Mouse (Mus musculus): ENCODE results near the gene Prkce. TPM values are rescaled to one million over a fixed set of nuclear protein-coding genes. Genes with fewer than 3 reads are reported as not detected.

Prkce gene
- polyA plus RNA-seq, 1 experiment from 2014 or later = 5.2 TPM

DNA sequence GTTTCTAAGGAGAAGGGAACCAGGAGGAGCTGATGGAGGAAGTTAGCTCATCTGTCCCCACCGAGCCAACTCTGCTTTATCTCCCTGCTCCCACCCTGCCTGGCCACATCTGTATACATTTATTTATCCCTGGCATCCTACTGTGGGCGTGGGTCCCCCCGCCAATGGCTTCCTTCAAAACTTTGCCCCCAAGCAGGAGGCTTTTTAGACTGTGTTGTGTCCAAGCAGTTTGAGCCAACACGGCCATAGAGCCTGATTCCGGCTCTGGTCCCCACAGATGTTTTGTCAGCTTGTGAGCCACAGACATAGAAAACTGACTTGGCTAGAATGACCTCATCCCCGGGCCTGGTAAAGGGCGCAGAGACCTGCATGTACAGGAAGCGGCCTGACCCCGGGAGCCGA, 89.1 kb downstream of the Prkce start:
- ATAC-seq = no peak
- WGBS = 56% methylated on average over 10 of the region's 10 CpGs
- H3K4me3 ChIP-seq (ENCODE audit: low read depth, low read length) = no peak overlapping the region
- no peaks in the 10 kb centered on the region for H3K4me1 ChIP-seq (replicated peaks; ENCODE audit: control insufficient read depth, insufficient read depth, low read length)
- no peak for TF ChIP-seq CTCF (IDR thresholded peaks at IDR 0.05; ENCODE audit: low read depth)
- H3K4me2 ChIP-seq (replicated peaks; ENCODE audit: low read depth) = no peak overlapping the region
- no peaks in the 10 kb centered on the region for H3K27me3 ChIP-seq (replicated peaks; ENCODE audit: control insufficient read depth, insufficient read depth, low read length)
- H3K27ac ChIP-seq (ENCODE audit: low read depth, low read length) = no peak overlapping the region
- H3K9ac ChIP-seq (ENCODE audit: low read depth, low read length) = no peak overlapping the region
- no peaks in the 10 kb centered on the region for H3K9me3 ChIP-seq (ENCODE audit: control insufficient read depth)
- no peaks in the 10 kb centered on the region for H3K36me3 ChIP-seq (ENCODE audit: control insufficient read depth, insufficient read depth)

DNA sequence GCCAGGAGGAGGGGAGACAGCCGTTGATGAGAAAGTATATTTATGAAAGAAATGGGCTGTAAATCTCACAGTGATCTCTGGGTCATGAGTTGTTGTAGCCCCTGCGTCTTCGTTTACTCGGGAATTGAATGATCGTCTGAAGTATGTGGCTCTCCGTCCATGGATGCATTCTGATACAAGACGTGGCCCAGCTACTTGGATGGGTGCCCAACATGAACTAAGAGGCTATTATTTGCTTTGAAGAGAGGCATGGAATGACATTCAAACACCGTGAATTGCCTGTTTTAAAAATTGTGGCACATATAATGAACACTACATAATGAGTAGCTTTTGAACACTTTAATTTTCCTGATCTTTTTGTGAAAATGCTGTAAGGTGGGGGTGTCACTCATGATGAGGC, 93.5 kb downstream of the Prkce start:
- no peak for ATAC-seq
- no peak overlapping the region for H3K4me3 ChIP-seq (ENCODE audit: low read depth, low read length)
- no peak for TF ChIP-seq CTCF (IDR thresholded peaks at IDR 0.05; ENCODE audit: low read depth)
- H3K9ac ChIP-seq (ENCODE audit: low read depth, low read length) = no peak overlapping the region
- H3K36me3 ChIP-seq (ENCODE audit: control insufficient read depth, insufficient read depth) = no peaks in the 10 kb centered on the region
- WGBS = 57% methylated on average over 8 of the region's 8 CpGs
- H3K27me3 ChIP-seq (replicated peaks; ENCODE audit: control insufficient read depth, insufficient read depth, low read length) = no peaks in the 10 kb centered on the region
- no peaks in the 10 kb centered on the region for H3K9me3 ChIP-seq (ENCODE audit: control insufficient read depth)
- no peak overlapping the region for H3K4me2 ChIP-seq (replicated peaks; ENCODE audit: low read depth)
- H3K4me1 ChIP-seq (replicated peaks; ENCODE audit: control insufficient read depth, insufficient read depth, low read length) = no peaks in the 10 kb centered on the region
- H3K27ac ChIP-seq (ENCODE audit: low read depth, low read length) = no peak overlapping the region

DNA sequence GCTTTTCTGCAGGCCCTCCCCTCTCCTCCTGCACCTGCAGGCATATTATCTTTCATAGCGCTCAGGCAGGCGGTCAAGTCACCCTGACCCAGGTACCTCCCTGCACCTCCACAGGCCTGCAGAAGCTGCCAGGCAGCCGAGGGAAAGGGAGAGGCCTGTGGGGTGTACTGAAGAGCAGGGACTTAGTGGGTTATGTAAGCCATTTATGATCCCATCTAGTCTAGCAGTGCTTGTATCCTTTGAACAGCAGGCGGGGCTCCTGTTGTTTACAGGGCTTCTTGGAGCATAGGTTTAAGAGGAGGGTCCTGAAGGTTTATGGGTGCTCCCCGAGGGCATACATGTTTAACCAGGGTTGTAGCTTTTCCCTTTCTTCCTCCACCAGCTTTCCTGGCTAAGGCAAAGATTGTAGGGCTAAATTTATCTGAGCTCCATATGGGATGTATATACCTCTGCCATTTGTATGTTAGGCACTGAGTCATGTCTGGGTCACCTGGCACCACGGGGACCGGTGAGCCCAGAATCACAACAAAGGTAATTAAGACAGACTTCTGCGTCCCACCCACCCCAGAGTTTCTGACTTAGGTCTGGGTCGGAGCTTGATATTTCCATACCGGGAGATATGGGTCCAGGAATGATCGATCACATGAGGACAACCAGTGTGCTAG, 96.5 kb downstream of the Prkce start:
- Histone ChIP-seq H3K9me3 (ENCODE audit: control insufficient read depth) (no peaks in the 10 kb centered on the region), H3K4me3 (ENCODE audit: low read depth, low read length) (no peak overlapping the region), H3K4me1 (replicated peaks; ENCODE audit: control insufficient read depth, insufficient read depth, low read length) (no peaks in the 10 kb centered on the region), H3K27ac (ENCODE audit: low read depth, low read length) (no peak overlapping the region), H3K4me2 (replicated peaks; ENCODE audit: low read depth) (no peak overlapping the region), H3K9ac (ENCODE audit: low read depth, low read length) (no peak overlapping the region), H3K27me3 (replicated peaks; ENCODE audit: control insufficient read depth, insufficient read depth, low read length) (no peaks in the 10 kb centered on the region), H3K36me3 (ENCODE audit: control insufficient read depth, insufficient read depth) (no peaks in the 10 kb centered on the region)
- peak; percentile 21; the same call in 1 of the 2 replicates for TF ChIP-seq CTCF (IDR thresholded peaks at IDR 0.05; ENCODE audit: low read depth)
- ATAC-seq = no peak
- WGBS = 70% methylated on average over 11 of the region's 11 CpGs

DNA sequence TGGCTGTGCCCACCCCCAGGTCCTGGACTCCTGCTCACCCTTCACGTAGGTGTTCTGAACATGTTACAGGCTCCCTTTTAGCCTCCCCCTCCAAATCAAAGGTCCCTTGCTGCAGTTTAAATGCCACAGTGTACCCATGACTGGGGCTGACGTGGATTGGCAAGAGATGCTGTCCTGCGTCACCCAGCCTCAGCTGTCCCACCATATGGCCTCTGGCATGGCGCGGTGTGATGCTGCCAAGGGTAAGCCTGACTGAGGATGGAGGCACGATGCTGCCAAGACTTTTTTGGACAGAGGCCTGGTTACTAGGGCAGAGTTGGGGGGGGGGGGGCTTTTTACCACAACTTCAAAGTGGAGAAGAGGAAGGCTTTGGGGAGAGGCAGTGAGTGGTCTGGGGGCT, 98.5 kb downstream of the Prkce start:
- H3K36me3 ChIP-seq (ENCODE audit: control insufficient read depth, insufficient read depth) = no peaks in the 10 kb centered on the region
- H3K27ac ChIP-seq (ENCODE audit: low read depth, low read length) = no peak overlapping the region
- H3K4me3 ChIP-seq (ENCODE audit: low read depth, low read length) = no peak overlapping the region
- H3K4me2 ChIP-seq (replicated peaks; ENCODE audit: low read depth) = no peak overlapping the region
- H3K9me3 ChIP-seq (ENCODE audit: control insufficient read depth) = no peaks in the 10 kb centered on the region
- H3K4me1 ChIP-seq (replicated peaks; ENCODE audit: control insufficient read depth, insufficient read depth, low read length) = no peaks in the 10 kb centered on the region
- H3K9ac ChIP-seq (ENCODE audit: low read depth, low read length) = no peak overlapping the region
- WGBS = 90% methylated on average over 6 of the region's 6 CpGs
- ATAC-seq = no peak
- no peaks in the 10 kb centered on the region for H3K27me3 ChIP-seq (replicated peaks; ENCODE audit: control insufficient read depth, insufficient read depth, low read length)
- no peak for TF ChIP-seq CTCF (IDR thresholded peaks at IDR 0.05; ENCODE audit: low read depth)

DNA sequence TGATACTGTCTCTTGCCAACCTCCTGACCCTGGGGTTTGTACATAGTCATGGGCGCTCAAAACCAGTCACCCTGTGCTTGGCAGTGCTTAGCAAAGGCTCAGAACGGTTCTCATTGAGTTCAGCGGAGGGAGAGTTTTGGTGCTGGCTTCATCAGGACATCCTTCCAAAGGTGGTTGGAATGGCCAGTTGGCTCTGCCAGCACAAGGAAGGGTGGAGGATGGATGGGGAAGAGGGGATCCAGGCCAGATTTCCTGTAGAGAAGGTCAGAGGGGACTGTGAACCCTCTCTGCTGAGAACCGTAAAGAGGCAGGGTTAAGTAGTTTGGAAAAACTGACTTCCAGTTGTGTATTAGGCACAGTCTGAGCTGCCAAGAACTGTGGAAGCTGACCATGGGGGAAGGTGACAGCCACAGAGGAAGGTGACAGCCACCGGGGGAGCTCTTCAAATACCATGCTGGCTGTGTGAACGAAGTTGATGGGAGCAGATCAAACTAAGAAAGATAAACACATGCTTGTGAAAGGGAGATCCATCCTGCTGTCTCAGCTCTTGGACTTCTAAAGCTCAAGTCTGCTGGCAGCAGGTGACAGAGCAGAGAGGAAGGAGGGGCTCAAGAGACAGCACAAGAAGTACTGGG, 99.7 kb downstream of the Prkce start:
- Histone ChIP-seq H3K4me2 (replicated peaks; ENCODE audit: low read depth) (no peak overlapping the region), H3K9ac (ENCODE audit: low read depth, low read length) (no peak overlapping the region), H3K36me3 (ENCODE audit: control insufficient read depth, insufficient read depth) (no peaks in the 10 kb centered on the region), H3K4me1 (replicated peaks; ENCODE audit: control insufficient read depth, insufficient read depth, low read length) (no peaks in the 10 kb centered on the region), H3K27me3 (replicated peaks; ENCODE audit: control insufficient read depth, insufficient read depth, low read length) (no peaks in the 10 kb centered on the region), H3K9me3 (ENCODE audit: control insufficient read depth) (no peaks in the 10 kb centered on the region), H3K27ac (ENCODE audit: low read depth, low read length) (no peak overlapping the region), H3K4me3 (ENCODE audit: low read depth, low read length) (no peak overlapping the region)
- peak; percentile 24; the same call in 1 of the 2 replicates for TF ChIP-seq CTCF (IDR thresholded peaks at IDR 0.05; ENCODE audit: low read depth)
- ATAC-seq = no peak
- 72% methylated on average over 6 of the region's 6 CpGs for WGBS

DNA sequence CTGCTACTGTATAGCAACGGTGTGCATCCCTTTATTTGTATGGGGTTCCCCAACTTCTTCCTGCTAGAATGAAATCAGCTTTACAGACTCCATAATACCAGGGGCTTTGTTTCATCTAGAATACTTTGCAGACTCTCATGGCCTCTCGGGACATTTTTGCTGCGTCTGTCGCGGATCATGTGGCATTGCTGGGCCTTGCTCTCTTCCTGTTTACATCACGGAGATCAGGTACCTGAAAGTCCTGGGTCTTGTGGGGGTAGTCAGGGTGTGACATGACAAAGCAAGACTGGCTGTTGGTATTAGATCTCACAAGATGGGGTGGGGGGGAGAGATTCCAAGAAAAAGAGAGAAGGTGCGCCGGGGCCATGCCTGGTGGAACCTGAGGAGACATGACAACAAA, 102.1 kb downstream of the Prkce start:
- Histone ChIP-seq H3K27me3 (replicated peaks; ENCODE audit: control insufficient read depth, insufficient read depth, low read length) (no peaks in the 10 kb centered on the region), H3K4me2 (replicated peaks; ENCODE audit: low read depth) (no peak overlapping the region), H3K9ac (ENCODE audit: low read depth, low read length) (no peak overlapping the region), H3K27ac (ENCODE audit: low read depth, low read length) (no peak overlapping the region), H3K36me3 (ENCODE audit: control insufficient read depth, insufficient read depth) (no peaks in the 10 kb centered on the region), H3K4me1 (replicated peaks; ENCODE audit: control insufficient read depth, insufficient read depth, low read length) (no peaks in the 10 kb centered on the region), H3K9me3 (ENCODE audit: control insufficient read depth) (no peaks in the 10 kb centered on the region), H3K4me3 (ENCODE audit: low read depth, low read length) (no peak overlapping the region)
- no peak for ATAC-seq
- 86% methylated on average over 8 of the region's 8 CpGs for WGBS
- no peak for TF ChIP-seq CTCF (IDR thresholded peaks at IDR 0.05; ENCODE audit: low read depth)
